10 mouse cellular contexts compared by ENCODE assay signal in the genomic region with DNA sequence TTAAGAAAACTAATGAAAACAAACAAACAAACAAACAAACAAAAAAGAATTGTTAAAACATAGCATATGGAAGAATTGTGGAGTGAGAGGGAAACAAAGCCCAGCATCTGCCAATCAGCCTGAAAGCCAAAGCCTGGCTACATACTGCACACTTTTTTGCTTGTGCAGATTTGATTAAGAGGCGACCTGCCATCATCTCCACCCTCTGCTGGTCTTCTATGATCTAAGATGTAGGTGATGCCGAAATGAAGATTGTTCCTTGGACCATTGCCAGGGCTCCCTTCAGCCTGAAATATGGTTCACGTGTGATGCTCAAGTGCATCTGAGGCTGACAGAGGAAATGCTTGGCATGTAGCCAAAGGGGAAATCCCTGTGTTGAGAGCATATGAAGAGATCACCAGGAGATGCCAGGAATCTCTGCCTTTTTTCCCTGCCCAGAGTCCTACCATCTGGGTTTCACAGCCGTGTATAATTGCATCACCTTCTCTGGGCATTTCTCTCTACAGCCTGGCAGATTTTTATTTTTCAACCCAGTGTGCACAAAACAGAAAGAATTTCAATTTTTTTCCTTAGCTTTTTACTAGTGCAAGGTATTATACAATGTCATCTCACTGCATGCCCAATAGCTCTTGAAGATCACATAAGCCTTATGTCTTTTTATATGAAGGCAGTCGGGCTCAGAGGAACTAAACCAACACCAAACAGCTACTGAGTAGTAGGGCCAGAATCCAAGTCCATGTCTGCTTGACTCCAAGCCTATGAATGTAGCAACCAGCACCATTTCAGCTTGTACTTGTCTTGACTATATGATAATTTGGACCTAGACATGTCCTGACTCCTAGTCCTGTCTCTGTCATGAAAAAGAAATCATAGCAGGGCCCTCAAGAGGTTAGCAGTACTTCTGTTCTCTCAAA. TPM values are rescaled to one million over a fixed set of nuclear protein-coding genes. Genes with fewer than 3 reads are reported as not detected.
A peak's percentile ranks its signal among the peaks of the same experiment; 100 is the strongest.
DNase-seq lines count a peak whose midpoint lies in the region; ATAC-seq lines count a peak whose summit lies in the region.
"Had no signal": no experiment of that assay in that cellular context is flagged by ENCODE, and none has a peak within 500 bp of the region (broad histone marks: within the 10 kb centered on the region; RNA-seq: fewer than 3 reads in every experiment).

No protein-coding gene starts in this region.

- WGBS in midbrain, embryonic 16.5 days = 48% methylated on average over 5 of the region's 5 CpGs

- H3K4me2 ChIP-seq in midbrain, embryonic 16.5 days (ENCODE audit: low read length) = no peak overlapping the region

- no peak overlapping the region for H3K9ac ChIP-seq in midbrain, embryonic 16.5 days (ENCODE audit: low read depth, low read length)

- DNase-seq in embryo, embryonic 11.5 days (ENCODE audit: low read depth, low spot score) = peak; percentile 24
- DNase-seq in embryo, embryonic 9.5 days (ENCODE audit: extremely low spot score) = no peak
- DNase-seq in left cerebral cortex, postnatal 10 days (ENCODE audit: extremely low spot score in 1 of 2, low spot score in 2 of 2) = peak; percentile 36 to 48
- DNase-seq in left cerebral cortex, adult 11 months (ENCODE audit: low spot score) = no peak
- DNase-seq in cerebellum, adult 9-10 months = peak; percentile 65
- no peak for DNase-seq in gastrocnemius, postnatal 25 days
- DNase-seq in B cell, adult 2 months = no peak

- intact Hi-C loops in left cerebral cortex, postnatal 10 days (cut with DNase I) = no loop called here

- H3K36me3 ChIP-seq in midbrain, embryonic 16.5 days (ENCODE audit: control insufficient read depth, insufficient read depth, low read length) = no peaks in the 10 kb centered on the region

- peak; percentile 44; the same call in 1 of the 2 replicates for ATAC-seq in midbrain, embryonic 16.5 days

- H3K27ac ChIP-seq in midbrain, embryonic 16.5 days (ENCODE audit: low read length) = no peak overlapping the region
- H3K27ac ChIP-seq: layer of hippocampus, adult 2 months had no signal

- H3K27me3 ChIP-seq in midbrain, embryonic 16.5 days (ENCODE audit: control insufficient read depth, insufficient read depth, low read depth, low read length) = no peaks in the 10 kb centered on the region

- H3K4me3 ChIP-seq in midbrain, embryonic 16.5 days (ENCODE audit: low read depth, low read length) = no peak overlapping the region
- H3K4me3 ChIP-seq: layer of hippocampus, adult 2 months had no signal

- peaks cover 7% of the 10 kb centered on the region; the same call in 1 of the 2 replicates for H3K4me1 ChIP-seq in midbrain, embryonic 16.5 days (ENCODE audit: control insufficient read depth, insufficient read depth, low read length)

- H3K9me3 ChIP-seq in midbrain, embryonic 16.5 days (replicated peaks; ENCODE audit: control insufficient read depth, low read length, poor library complexity, severe bottlenecking) = no peaks in the 10 kb centered on the region

RNA-seq across cellular contexts. Expression of gene Il12b, which starts 2.0 kb away (rescaled TPM):
- total RNA-seq in left cerebral cortex, postnatal 10 days (2021) = not detected
- polyA plus RNA-seq in midbrain, embryonic 16.5 days (2015; fragmentation: Nextera tagmentation; extraction: Ambion mirVana) = not detected in 2 replicates
- total RNA-seq in gastrocnemius, postnatal 25 days (2021) = not detected
- total RNA-seq: layer of hippocampus, adult 2 months; neutrophil, adult 5-6 weeks had no signal

Comparison
In these comparisons a context has a peak if more than half of its experiments do, and no peak if none do; other contexts are left out.
1. DNase-seq: peak in embryo, embryonic 11.5 days (single experiment), left cerebral cortex, postnatal 10 days (2 of 2) and cerebellum, adult 9-10 months (single experiment); none in embryo, embryonic 9.5 days (single experiment), left cerebral cortex, adult 11 months (single experiment), gastrocnemius, postnatal 25 days (single experiment) and B cell, adult 2 months (0 of 2).